Mouse (Mus musculus) left cerebral cortex, adult 9 months (tissue): ENCODE data around the gene Ccser1.
A peak's percentile ranks its signal among the peaks of the same experiment; 100 is the strongest.

Source experiments
- DNase-seq, 2 experiments: peaks; one replicate each; pipeline ENCODE4 v3.0.0; 2022; ENCODE audit warnings: low spot score in 2 of 2

Gene Ccser1

GRCm38 (mm10) chr6:61432167-61432566, 252.0 kb downstream of the Ccser1 start:
- no peak for DNase-seq

GRCm38 (mm10) chr6:61432703-61433102, 252.6 kb downstream of the Ccser1 start:
- DNase-seq = no peak

- no peak for DNase-seq
Observed at GRCm38 (mm10) chr6:61438165-61438564, 258.0 kb downstream of the Ccser1 start.

GRCm38 (mm10) chr6:61471371-61472152, 291.4 kb downstream of the Ccser1 start:
- DNase-seq = no peak

GRCm38 (mm10) chr6:61485336-61485735, 305.2 kb downstream of the Ccser1 start:
- no peak for DNase-seq

- DNase-seq = no peak
Observed at GRCm38 (mm10) chr6:61491979-61492821, 312.1 kb downstream of the Ccser1 start.

- no peak for DNase-seq
Observed at GRCm38 (mm10) chr6:61493386-61493785, 313.3 kb downstream of the Ccser1 start.

- no peak for DNase-seq
Observed at GRCm38 (mm10) chr6:61515310-61515709, 335.2 kb downstream of the Ccser1 start.

GRCm38 (mm10) chr6:61521587-61521986, 341.5 kb downstream of the Ccser1 start:
- DNase-seq = no peak

- DNase-seq = no peak
Observed at GRCm38 (mm10) chr6:61522108-61522507, 342.0 kb downstream of the Ccser1 start.

GRCm38 (mm10) chr6:61523748-61524493, 343.8 kb downstream of the Ccser1 start:
- DNase-seq = no peak

- no peak for DNase-seq
Observed at GRCm38 (mm10) chr6:61540732-61541131, 360.6 kb downstream of the Ccser1 start.

GRCm38 (mm10) chr6:61543459-61544044, 363.4 kb downstream of the Ccser1 start:
- no peak for DNase-seq

- DNase-seq = no peak
Observed at GRCm38 (mm10) chr6:61567551-61567950, 387.4 kb downstream of the Ccser1 start.

GRCm38 (mm10) chr6:61567967-61568366, 387.8 kb downstream of the Ccser1 start:
- DNase-seq = peak in 1 of 2 experiments; percentile 5

GRCm38 (mm10) chr6:61581696-61582095, 401.6 kb downstream of the Ccser1 start:
- no peak for DNase-seq

GRCm38 (mm10) chr6:61588999-61589398, 408.9 kb downstream of the Ccser1 start:
- no peak for DNase-seq

GRCm38 (mm10) chr6:61601911-61602310, 421.8 kb downstream of the Ccser1 start:
- no peak for DNase-seq

GRCm38 (mm10) chr6:61614920-61615319, 434.8 kb downstream of the Ccser1 start:
- DNase-seq = no peak

GRCm38 (mm10) chr6:61621707-61622106, 441.6 kb downstream of the Ccser1 start:
- no peak for DNase-seq

GRCm38 (mm10) chr6:61661414-61661813, 481.3 kb downstream of the Ccser1 start:
- DNase-seq = no peak

GRCm38 (mm10) chr6:61664572-61664971, 484.4 kb downstream of the Ccser1 start:
- no peak for DNase-seq
